Mouse (Mus musculus) kidney, adult 8-10 months (tissue): ENCODE measurements around the gene Erc2.
"Not testable (repeated sequence)": the region's sequence is repeated elsewhere in the genome, so short reads cannot be mapped to it uniquely, and the experiment has no call there.

Source experiments
- DNase-seq, 2 experiments: peaks; one replicate each; pipeline ENCODE4 v3.0.0; 2022

The Erc2 gene

DNA sequence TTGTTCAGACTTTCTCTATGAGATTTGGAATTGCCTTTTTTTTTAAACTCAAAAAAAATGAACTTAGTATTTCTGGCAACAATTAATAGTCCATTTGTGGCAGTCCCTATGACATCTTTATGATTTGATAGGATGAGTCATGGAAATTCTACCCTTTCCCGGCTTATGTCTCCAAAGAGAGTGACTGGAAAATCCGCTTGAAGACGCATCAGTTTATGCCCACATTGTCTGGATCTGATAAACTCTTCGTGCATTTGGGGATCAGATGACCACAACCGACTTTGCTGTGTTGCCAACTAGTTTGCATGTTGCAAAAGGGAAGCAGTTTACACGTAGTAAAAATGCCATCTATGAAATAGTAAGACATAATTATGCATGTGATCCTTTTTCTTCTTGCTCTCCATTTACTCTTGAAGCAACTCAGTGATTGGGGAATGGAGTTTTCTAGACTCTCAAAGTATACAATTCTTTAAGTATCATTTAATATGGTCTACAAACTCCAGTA lies 215.4 kb downstream of the Erc2 start:
- no peak for DNase-seq

DNA sequence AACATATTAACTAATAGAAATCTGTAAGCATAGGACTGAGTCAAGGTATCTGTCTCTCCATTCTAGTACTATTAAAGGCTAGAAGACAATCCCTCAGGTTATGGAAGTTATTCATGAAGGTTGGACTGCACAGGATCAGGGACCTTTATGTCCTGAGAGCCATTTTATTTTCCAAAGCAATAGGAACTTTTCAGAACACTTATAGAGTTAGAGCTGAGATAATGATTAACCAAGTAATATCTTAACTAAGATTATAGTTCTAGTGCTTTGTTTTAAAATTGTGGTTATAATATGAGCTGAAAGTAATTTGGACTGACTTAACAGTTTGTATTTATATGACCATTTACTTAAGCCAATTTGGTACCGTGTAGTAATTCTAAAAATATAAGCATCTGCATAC lies 217.9 kb downstream of the Erc2 start:
- DNase-seq = no peak

DNA sequence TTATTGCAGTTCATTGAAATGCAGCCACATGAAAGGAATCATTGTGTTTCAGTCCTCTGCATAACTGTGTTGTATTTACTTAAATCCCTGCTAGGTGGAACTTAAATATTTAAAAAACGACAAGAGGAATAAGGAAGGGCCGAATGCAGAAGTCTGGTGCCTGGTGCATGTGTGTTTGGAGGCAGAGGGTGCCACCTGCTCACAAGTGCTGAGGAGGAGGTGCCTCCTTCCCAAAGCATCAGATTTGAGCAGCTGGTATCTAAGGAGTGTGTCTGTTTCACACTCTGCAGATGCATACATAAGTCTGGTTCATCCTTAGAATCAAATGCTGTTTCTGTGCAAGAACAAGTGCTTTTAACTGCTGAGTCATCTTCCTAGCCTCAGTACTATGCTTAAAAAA lies 224.6 kb downstream of the Erc2 start:
- no peak for DNase-seq

DNA sequence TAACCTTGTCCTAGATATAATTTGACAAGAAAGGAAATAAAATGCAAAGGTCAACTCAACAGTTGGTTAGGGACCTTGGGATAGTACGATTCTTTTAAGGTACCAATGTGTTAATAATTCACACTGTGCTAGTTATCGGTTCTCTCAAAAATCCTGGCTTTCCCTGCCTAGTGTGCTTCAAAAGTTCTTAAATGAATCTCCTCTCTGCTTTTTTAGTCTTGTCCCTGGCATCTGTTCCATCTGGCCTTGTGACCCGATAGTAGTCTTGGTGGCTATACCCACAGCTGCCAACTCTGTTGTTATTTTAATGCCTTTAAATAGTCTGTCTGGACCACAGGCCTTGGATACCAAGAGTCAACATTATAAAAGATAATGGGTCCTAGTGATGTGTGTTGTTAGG lies 225.1 kb downstream of the Erc2 start:
- DNase-seq = peak; percentile 31 to 48

DNA sequence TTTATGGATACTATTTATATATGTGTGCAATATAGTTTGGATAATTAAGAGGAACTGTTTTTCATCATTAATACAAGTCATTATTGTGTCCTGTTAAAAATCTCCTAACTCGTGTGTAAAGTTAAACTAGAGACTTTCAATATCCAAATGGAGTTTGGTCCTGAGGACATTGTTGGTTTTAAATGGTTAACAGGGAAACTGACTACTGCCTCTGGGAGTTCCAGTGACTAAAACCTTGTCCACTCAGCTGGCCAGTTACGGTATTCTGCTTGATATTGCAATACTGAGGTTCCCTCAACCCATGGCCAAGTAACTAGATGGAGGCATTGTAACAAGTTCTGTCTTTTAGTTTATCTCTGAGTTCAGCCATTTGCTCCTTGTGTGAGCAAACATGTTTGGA lies 229.0 kb downstream of the Erc2 start:
- no peak for DNase-seq

DNA sequence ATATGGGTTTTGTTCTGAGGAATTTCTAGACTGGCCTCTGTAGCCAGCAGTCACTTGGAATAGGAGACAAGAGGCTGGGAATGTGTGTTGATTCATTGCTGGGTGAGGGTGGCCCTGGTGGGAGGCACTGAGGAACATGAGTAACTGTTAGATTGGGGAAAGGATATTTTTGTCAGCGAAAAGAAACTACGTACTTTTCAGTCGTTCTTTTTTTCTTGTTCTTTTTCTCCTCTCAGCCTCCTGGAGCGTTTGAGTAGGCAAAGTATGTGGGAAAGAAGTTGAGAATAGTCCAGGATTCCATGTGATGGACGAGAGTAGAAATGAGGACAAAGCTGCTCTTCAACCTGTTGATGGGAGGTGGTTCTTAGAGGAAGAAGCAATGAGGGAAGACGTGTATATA lies 230.4 kb downstream of the Erc2 start:
- DNase-seq = no peak

DNA sequence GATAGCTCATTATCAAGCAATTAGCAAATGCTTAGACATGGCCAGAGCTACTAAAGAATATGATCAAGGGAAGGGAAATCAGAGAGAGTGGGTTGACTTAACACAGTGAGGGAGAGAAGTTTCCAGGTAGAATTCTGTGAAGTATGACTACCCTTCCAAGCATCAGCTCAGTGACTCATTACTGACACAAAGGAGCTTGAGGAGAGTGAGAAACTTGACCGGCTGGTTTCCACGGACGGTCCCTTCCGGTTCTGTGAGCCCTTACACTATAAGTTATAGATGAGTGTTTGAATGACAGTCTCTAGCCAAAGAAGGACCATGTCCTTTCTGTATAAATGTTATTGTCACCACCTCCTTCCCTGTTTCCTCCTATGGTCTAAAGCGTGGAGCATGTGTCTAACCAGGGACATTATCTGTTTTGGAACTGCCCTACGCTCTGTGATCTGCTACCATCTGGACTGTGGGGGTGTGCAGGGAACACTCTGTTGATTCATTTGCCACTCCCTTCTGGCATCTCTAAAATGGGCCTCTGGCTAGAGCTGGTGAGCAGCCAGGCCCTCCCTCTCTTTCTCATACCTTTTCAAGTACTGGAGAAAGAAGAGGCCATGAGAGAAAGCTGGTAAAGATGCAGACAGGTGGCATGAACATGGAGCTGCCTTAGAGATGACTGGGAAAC lies 238.3 kb downstream of the Erc2 start:
- no peak for DNase-seq

DNA sequence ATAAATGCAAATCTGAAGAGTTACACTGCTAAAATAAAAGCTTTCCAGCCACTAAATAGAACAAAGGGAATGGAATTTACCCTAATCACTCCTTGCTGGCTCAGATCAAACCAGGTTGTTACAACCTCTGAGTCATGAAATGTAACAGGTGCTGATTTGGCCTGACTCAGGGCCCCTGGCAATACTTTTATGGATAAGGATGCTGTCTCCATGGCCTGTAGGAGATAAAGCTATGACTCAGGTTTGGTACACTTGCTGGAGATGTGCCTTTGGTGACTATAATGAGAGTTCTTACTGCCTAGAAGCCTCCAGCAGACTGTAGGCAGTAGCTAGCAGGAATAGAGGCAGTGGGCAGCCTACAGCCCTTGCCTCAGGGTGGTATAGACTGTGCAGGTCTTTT lies 240.1 kb downstream of the Erc2 start:
- no peak for DNase-seq

DNA sequence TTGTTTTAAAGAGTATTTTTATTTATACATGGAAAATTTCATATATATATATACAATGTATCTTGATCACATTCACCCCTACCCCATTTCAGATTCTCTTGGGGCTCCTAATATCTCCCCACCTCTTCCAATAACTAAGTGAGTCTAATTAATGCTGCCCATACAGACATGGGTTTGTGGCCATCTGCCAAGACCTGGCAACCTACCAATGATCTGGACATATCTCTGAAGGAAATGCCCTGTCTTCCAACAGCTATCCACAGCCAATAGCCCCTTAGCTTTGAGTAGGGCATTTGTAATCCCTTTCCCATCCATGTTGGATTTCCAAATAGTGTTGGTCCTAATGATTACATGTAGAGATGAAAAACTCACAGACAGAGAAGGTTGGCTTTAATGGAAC lies 245.2 kb downstream of the Erc2 start:
- DNase-seq = peak in 1 of 2 experiments; percentile 28

DNA sequence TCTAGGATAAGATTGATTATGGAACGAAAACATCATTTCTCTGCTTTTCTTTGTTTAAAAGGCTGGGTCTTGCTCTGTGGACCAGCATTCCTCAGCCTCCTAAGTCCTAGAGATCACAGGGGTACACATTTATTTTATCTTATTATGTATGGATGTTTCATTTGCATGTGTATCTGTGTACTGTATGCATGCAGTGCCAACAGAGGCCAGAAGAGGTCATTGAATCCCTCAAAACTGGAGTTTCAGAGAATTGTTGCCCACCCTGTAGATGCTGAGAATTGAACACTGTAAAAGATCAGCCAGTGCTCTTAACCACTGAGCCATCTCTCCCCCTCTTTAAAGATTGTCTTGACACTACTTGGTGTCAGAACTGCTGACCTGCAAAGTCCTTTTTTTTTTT lies 251.4 kb downstream of the Erc2 start:
- DNase-seq = peak in 1 of 2 experiments; percentile 18

DNA sequence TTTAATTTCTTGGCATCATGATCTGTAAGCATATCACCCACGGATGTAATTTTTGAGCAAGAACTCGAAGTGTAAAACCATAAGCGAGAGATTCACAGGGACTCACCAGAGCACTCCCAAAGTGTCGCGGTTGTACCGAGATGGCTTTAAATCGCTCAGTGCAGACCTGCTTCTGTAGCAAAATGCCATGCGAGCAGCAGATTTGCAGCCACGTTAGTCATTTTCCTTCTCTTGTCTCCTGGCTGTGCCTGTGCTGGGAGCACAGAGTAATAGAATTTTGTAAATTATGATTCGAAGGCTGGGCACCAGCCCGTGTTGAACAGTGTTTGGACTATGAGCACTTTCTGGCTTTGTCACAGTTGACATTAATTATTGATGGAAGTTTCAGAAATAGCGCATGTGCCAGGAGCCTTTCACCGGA lies 253.8 kb downstream of the Erc2 start:
- peak; percentile 32 to 58 for DNase-seq

DNA sequence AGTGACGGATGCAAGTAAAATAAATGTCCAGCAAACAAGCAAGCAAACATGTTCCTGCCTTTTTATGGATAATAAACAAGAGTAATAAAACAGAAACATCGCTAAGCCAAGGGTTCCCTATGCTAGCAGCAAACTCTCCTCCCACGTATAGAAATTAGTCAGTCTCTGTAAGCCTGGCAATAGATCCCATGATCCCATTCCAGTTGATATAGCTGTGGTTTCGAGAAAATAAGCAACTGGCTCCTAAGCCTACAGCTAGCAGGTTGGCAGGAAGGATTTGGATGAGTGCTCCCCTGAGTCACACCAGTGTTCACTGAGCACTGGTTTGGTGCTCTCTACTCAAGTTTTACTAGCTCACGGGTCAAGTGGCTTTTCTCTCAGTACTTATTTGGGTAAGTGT lies 259.7 kb downstream of the Erc2 start:
- no peak for DNase-seq

DNA sequence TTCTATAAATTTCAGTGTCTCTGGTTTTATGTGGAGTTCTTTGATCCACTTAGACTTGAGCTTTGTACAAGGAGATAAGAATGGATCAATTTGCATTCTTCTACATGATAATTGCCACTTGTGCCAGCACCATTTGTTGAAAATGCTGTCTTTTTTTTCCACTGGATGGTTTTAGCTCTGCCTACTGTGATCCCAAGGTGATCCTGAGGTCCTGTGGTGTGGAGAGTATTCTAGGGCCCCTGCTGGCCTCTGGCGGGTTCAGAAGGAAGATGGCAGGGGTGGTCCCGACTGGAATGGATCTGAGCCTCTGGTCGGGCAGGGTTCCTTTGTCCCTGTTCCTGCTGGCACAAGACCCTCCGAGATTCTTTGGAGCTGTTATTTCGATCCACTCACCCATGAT lies 264.1 kb downstream of the Erc2 start:
- DNase-seq = not testable (repeated sequence)

DNA sequence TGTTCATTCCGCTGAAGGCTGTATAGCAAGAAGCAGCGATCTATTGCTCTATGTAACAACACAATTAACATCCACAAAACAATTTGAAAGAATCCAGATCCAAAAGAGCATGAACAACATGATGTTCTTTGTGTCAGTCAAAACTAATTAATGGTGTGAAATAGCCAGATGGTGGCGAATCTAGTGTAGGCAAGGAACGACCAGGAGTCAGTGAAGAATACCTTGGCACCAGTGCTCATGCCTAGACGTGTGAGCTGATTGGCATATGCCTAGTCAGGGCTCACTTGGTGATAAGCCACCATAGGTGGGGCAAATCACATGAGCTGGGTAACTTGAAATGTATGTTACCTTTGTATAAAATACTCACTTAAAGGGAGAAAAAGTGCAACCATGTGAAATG lies 265.3 kb downstream of the Erc2 start:
- no peak for DNase-seq

DNA sequence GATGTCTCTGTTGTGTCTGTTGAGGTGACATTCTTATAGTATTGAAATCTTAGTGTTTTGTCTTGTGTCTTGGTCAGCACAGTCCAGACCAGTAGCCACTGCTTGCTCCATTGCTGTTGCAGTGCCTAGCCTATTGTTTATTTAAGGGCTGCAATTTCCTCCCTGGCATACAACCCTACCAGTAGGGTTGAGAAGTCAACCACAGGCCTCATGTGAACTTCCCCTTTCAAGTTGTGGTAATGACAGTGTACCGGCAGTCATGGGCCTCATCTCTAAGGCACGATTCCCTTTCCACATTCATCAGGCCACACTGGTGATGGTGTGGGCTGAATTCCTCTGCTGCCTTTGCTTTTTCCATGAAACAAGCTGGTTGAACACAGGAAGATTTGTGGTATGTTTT lies 267.4 kb downstream of the Erc2 start:
- no peak for DNase-seq

DNA sequence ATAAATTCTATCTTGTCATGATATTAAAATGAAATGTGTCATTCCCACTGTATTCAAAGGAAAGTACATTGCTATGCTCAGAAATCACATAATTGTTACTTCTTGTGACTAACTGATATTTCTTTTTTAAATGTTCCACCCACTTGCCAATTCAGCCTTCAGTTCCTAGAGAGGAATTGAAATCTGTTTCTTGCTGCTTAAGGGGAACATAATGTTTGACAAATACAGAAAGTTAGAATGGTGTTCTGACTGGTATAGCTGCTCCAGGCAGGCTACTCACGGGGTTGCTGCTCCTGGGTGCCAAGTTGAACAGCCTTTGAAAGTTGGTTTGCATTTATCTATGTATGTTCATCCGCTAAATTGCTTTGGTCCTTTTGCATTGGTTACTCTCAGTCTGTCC lies 270.2 kb downstream of the Erc2 start:
- DNase-seq = no peak

DNA sequence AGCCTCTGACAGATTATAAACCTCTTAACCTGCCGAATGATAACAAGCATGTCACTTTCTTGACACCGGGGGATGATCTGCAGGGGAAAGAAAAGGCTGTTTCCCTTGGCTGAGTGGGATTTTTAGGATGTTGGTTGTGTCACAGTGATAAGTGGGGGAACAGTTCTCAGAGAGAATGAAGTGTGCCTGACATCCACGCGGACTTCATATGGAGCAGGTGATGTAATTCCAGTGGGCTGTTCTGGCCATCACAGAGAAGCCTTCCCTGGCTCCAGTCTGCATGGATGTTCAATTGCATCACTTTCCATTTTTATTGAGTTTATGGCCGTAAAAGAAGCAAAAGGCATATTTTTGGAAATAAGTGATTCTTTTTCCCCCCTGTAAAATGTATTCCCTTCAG lies 279.5 kb downstream of the Erc2 start:
- DNase-seq = no peak

DNA sequence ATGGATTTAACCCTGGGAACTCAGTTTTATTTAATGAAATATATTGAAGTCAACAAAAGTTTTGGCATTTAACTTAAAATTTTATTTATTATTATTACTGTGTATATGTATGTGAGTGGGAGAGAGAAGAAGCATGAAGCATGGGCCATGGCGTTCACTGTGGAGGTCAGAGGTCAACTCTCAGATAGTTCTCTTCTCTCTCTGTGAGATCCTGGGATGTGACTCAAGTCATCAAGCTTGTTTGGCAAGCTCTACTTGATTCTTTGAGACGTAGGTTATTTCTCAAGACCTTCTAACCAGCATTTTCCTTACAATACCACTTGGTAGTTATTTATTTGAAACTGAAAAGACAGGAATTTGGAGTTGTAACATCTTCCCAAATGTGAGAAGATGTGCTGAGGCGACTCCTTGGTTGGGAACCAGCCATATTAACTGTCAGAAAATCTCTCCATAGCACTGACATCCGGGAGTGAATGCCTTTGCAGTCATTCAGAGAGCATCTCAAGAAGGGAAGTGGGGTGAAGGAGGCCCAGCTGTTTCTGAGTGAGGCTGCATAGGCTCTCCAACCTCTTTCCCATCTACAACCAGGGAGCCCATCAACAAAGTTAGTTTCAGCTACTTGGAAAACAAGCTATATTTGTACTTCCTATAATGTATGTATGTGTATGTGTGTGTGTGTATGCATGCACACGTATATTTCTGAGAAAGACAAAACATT lies 299.6 kb downstream of the Erc2 start:
- no peak for DNase-seq

DNA sequence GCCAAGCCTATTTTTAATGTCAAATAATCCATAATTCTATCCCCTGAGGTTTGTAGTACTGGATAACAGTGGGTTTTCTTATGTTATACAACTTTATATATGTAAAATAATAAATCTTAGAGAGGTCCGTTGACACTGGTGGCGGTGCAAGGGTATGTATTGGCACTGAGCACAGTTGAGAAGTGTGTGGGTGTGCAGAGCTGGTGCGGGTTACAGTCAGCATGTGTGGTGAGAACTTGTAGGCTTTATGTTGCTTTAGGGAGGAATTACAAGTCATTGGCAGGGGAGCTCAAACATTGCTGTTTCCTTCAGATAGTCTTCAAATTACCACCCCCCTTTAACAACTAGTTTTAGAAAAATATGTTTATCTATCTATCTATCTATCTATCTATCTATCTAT lies 305.1 kb downstream of the Erc2 start:
- DNase-seq = no peak

DNA sequence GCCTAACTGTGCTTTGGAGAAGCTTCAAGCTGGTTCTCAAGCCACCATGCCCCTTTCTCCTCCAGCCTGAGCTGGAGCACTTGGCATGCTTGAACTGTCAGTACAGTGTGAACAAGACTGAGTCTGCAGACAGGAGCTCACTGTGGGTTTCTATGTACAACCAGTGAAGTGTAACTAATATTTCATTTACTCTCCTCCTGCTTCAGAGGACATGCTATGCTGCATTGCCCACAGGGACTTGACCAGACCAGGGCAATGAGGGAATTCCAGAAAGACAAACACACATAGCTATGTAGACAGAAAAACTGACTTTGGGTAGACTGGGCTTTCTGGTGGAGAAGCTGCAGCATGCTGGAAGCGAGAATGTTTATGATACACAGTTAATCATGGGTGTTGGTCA lies 311.3 kb downstream of the Erc2 start:
- no peak for DNase-seq

DNA sequence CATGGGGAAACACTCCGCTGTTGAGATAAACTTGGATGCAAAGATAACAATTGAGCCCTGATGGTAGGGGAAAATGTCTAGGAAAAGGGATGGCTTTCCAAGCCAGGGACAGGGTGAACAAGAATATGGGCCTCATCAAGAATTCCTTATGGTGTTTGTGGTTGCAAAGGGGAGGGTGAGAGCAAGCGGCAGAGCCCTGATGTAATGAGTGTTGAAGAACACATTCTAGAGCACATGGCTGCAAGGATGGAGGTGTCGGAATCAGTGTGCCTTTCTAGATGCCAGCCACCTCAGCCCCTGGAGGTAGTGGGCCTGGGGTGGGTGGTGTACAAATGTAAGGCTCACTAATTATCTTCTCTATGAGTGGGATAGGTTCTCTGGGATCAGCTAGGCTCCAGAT lies 313.5 kb downstream of the Erc2 start:
- no peak for DNase-seq

DNA sequence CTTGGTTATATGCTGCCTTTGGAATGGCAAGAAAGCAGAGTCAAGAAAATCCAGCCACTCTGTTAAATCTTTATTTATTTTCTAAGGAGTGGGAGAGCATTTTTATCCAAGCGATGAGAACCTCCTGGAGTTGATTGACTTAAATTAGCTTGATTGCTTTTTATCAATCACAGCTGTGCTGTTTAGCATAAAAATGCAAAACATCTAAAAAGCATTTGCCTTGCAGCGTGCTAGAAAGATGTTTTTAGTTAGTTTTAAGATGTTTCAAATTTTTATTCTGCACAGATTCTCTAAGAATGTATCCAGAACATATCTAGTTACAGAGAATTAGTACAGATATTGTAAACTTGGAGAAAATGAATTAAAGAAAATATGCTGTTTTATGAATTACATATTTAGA lies 315.7 kb downstream of the Erc2 start:
- DNase-seq = no peak

DNA sequence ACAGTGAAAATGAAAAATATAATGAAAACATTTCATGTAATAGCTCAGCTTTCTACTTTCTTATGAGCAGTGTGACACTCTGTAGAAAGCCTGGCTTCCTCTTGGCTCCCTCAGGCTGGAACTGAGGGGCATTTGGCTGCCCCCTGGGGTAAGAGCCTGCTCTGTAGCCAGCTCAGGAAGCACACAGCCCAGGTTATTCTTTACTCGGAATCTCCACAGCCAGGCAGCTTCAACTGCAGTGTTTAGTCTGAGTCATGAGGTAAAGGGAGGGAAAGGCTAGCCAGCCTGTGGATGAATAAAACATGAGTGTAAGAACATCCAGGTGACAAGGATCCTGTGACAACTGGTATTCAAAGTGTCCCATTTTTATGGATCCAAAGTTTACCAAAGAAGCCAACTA lies 323.0 kb downstream of the Erc2 start:
- DNase-seq = peak; percentile 48 to 67

DNA sequence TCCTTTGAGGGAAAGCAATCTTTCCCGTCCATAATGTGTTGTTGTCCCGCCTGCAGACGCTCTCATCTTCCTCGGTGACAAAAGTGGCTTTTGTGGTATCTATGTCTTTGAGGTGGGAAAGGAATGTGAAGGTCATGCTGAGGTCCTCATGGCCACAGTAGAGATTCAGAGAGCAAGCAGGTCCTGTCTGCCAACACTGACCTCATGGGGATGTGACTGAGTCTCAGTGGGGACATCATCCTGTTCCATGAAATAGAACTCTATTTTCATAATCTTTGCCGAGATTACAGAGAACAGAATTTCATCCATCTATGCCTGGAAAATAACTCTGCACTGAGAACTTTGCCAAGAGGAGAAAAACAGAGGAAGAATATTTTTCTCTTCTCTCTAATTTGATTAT lies 324.0 kb downstream of the Erc2 start:
- DNase-seq = no peak

DNA sequence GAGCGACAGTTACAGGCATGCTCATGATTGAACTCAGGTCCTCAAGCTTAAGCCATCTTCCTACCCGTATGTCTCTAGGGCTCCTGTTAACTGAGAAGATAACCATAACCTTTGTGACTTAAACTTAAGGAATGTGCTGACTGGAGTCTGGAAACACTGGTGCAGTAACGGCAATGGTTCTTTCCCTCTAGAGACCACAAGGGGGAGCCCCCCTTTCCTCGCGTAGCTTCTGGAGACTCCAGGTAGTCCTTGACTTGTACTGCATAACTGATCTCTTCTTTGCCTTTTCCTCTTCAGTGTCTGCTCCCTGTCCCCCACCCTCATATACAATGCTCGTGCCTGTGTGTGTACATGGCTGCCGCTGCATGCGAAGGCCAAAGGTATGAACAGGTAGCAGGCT lies 326.2 kb downstream of the Erc2 start:
- peak; percentile 14 to 17 for DNase-seq
